Mouse (Mus musculus) large intestine, adult 2 months (tissue): ENCODE results near the gene Lias. TPM values are rescaled to one million over a fixed set of nuclear protein-coding genes. Genes with fewer than 3 reads are reported as not detected.

Experiments used
- DNase-seq: peaks from one replicate; pipeline ENCODE4 v3.0.0-alpha.2; 2012; ENCODE audit warnings: low read depth, low spot score
- whole genome bisulfite sequencing: fragments of 180-500 bp; shearing (Covaris S2); methylation state at CpG from one replicate; pipeline ENCODE4 v1.1.7; 2018; 5-methylcytosine and 5-hydroxymethylcytosine counted together
- polyA plus RNA-seq: library from polyadenylated mRNA; depleted of rRNA; stranded (reverse); fragments of >200 nt; gene quantifications from 2 replicates; pipeline ENCODE4 v1.2.3, GENCODE M21; 2012

Lias gene
- polyA plus RNA-seq, 1 experiment: 13.4 TPM

DNA sequence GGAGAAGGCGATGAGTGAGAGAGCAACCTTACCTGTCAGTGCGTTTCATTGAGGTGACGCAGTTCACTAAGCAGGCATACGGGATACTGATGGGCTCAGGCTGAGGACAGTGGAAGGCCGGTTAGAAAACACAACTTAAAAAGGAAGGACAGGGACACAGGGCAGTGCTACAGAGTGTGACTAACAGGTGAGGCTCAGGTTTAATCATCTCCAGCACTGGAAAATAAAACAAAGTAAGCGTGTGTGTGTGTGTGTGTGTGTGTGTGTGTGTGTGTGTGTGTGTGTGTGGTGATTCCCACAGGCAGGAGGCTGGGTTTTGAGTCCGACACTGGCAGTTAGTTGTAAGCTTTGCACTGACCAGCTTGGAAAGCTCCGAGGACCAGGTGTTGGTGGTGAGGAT is 31.5 kb downstream of the Lias start:
- no peak for DNase-seq
- 90% methylated on average over 8 of the region's 8 CpGs for WGBS

DNA sequence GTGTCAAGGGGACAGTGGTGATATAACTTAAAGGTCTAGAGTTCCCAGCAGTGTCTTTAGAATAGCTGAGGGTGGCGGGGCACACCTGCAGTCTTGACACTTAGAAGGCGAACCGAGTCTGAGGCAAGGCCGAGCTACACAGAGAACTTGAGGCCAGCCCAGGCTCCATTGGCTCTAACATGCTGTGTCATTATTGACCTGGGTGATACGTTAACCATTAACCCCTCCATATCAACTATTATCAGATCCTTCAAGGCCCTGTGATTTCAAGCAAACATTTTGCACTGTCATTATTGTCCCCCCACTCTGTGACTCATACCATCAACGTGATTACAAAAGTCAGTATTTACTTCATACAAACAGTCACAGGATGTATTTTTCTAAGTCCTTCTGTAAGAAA is 32.9 kb downstream of the Lias start:
- DNase-seq: peak; percentile 81
- 32% methylated on average over 6 of the region's 6 CpGs for WGBS

DNA sequence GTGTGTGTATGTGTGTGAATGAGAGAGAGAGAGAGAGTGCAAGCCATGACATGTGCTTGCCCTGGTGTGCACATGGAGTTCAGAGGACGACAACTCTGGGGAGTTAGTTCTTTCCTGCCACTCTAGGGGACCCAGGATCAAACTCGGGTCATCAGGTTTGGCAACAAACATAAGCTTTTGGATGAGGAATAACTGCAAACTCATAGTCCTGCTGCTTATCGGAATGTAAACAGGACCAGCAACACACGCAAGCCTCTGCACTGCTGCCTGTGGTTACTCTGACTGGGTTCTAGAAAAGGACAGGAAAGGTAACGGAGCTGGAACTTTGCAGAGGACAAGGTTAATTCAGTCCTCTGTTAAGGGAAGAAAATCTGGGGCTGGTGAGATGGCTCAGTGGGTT is 34.0 kb downstream of the Lias start:
- WGBS: 70% methylated on average over 5 of the region's 5 CpGs

GRCm38 (mm10) chr5:65428321-65428720 is 37.0 kb downstream of the Lias start:
- 27% methylated on average over 4 of the region's 4 CpGs for WGBS

More for the DNA sequence above, 34.0 kb downstream of the Lias start:
- no peak for DNase-seq

GRCm38 (mm10) chr5:65429441-65429840 is 38.1 kb downstream of the Lias start:
- no peak for DNase-seq
- 26% methylated on average over 5 of the region's 5 CpGs for WGBS

More at GRCm38 (mm10) chr5:65428321-65428720, 37.0 kb downstream of the Lias start:
- DNase-seq: no peak

- 4% methylated on average over 15 of the region's 15 CpGs for WGBS
Observed at GRCm38 (mm10) chr5:65434471-65435362, 43.4 kb downstream of the Lias start.

DNA sequence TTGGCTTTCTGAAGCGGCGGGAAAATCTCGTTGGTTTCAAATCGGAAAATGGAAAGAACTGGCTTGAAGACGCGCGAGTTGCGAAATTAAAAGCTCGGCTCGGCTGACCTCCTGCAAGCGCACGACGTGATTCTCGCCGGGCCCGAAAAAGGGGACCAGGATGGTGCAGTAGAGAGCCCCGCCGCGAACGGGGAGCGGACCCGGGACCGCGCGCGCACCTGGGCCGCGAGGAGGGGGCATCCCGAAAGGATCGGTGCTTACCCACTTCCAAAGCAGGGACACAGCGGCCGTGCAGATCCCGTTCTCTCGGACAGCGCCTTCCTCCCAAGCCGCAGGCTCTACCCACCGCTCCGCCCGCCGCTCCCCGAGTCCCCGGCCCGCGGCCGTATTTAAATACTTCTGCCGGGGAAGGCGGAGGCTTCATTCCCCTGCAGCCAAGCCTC is 44.1 kb downstream of the Lias start:
- DNase-seq: no peak
- under 1% methylated on average over 44 of the region's 47 CpGs for WGBS

More at GRCm38 (mm10) chr5:65434471-65435362, 43.4 kb downstream of the Lias start:
- DNase-seq: no peak

- WGBS: under 1% methylated on average over 51 of the region's 51 CpGs
- no peak for DNase-seq
Observed at GRCm38 (mm10) chr5:65435806-65436561, 44.7 kb downstream of the Lias start, which contains the start of gene Ugdh. Gene Ugdh, minus strand, starts transcription at chr5:65435949.

DNA sequence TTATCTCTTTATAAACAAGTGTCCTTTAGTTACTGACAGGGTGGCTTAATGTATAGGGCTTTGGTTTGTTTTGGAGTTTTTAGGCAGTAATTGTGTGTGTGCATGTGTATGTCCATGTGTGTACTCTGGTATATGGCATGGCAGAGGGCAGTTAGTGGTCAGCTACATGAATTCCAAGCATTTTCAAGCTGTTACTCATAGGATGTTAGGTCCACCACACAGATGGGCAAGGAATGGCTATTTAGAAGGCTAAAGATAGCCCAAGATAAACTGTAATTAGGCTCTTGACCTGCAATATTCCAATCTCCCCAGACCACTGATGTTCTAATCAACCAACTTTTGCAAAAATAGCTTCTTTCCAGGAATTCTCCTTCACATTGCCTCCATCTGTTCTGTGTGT is 46.7 kb downstream of the Lias start:
- no peak for DNase-seq

- WGBS: 48% methylated on average over 3 of the region's 6 CpGs
- DNase-seq: no peak
Observed at GRCm38 (mm10) chr5:65444981-65445380, 53.7 kb downstream of the Lias start.

DNA sequence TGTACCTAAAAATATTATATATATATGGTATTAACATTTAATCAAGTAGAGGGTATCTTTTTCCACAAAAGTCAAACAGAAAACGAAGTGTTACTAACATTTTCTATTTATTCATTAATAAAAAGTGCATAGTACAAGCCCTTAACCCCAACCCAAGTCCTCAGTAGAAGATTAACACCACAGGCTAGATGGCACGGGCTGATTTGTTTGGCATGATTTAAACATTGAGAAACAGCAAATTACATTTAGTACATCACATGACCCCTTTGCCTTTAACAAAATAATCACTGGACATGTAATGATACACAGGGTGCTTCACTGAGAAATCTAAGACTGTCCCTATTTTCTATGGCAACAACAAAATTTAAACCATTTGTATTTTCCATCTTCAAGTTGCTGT is 55.5 kb downstream of the Lias start:
- 79% methylated on average over 2 of the region's 2 CpGs for WGBS
- no peak for DNase-seq

DNA sequence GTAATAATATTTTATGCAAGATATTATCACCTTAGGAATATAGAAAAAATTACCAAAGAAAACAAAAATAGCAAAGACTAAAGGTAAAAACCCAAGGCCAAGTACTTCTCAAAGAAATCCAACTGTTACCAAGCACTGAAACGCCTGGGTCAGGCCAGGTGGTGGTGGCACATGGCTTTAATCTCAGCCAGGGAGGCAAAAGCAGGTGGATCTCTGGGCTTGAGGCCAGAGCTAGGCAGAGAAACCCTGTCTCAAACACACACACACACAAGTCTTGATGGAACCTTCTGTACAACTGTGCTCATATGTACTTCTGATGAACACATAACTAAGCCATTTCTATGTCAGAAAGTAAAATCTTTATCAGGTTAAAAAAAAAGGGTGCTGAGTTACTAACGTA is 56.5 kb downstream of the Lias start:
- no peak for DNase-seq
- WGBS: 78% methylated on average over 2 of the region's 2 CpGs

GRCm38 (mm10) chr5:65448941-65449340 is 57.6 kb downstream of the Lias start:
- 86% methylated on average over 4 of the region's 4 CpGs for WGBS
- no peak for DNase-seq

GRCm38 (mm10) chr5:65454771-65455170 is 63.5 kb downstream of the Lias start:
- 59% methylated on average over 5 of the region's 5 CpGs for WGBS
- DNase-seq: no peak

- WGBS: 66% methylated on average over 7 of the region's 7 CpGs
Observed at GRCm38 (mm10) chr5:65457086-65457827, 66.0 kb downstream of the Lias start.

GRCm38 (mm10) chr5:65457846-65458245 is 66.5 kb downstream of the Lias start:
- WGBS: 62% methylated on average over 5 of the region's 5 CpGs
- DNase-seq: no peak

More at GRCm38 (mm10) chr5:65457086-65457827, 66.0 kb downstream of the Lias start:
- DNase-seq: no peak

- DNase-seq: no peak
- 76% methylated on average over 3 of the region's 3 CpGs for WGBS
Observed at GRCm38 (mm10) chr5:65459454-65459853, 68.2 kb downstream of the Lias start.
